Mouse (Mus musculus): ENCODE results near the gene Lamtor1. TPM values are rescaled to one million over a fixed set of nuclear protein-coding genes. Genes with fewer than 3 reads are reported as not detected.
"Not testable (repeated sequence)": the region's sequence is repeated elsewhere in the genome, so short reads cannot be mapped to it uniquely, and the experiment has no call there.

The Lamtor1 gene
- total RNA-seq, 2 experiments from 2014 or later, result 95.1 to 109 TPM

DNA sequence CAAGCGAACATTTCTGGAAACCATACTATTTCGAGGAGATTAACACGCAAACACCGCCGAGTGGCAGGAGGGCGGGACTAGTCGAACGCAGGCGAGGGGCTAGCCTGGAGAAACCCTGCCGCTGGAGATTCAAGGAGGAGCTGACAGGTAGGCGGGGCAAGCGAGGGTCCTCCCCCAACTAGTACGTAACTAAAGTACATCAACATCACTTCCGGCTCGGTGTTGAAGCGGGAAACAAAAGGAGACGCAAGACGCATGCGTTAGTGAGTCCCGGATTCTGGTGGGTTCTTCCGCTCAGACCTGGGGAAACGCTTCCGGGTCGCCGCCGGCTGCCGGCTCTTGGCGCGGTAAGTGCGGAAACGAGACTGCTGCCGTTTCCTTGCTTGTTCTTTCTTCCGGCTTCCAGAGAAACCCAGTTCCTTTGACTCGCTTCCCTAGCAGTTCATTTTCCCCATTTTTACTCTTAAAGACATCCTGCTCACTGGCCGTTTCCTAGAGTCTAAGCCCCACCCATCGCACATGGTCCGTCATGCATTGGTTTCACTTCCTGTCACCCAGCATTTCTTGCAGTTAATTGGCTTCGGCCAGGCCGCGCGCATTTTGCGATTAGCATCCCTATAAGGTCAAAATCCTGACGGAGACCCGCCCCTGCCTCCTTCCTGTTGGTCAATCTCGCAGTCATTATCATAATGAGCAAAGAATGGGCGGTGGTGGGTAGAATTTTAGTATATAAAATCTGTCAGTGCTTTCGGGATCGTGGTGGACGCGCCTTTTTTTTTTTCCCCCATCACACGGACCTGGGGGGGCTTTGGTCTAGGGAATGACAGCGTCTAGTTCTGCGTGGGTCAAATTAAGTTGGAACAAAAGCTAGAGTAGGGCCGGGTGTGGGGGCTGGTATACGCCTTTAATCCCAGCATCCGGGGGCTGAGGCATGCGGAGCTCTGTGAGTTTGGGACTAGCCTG, 9.3 kb upstream of the Lamtor1 start:
- peak; percentile 88 for DNase-seq (ENCODE audit: low spot score in 2 of 2)

DNA sequence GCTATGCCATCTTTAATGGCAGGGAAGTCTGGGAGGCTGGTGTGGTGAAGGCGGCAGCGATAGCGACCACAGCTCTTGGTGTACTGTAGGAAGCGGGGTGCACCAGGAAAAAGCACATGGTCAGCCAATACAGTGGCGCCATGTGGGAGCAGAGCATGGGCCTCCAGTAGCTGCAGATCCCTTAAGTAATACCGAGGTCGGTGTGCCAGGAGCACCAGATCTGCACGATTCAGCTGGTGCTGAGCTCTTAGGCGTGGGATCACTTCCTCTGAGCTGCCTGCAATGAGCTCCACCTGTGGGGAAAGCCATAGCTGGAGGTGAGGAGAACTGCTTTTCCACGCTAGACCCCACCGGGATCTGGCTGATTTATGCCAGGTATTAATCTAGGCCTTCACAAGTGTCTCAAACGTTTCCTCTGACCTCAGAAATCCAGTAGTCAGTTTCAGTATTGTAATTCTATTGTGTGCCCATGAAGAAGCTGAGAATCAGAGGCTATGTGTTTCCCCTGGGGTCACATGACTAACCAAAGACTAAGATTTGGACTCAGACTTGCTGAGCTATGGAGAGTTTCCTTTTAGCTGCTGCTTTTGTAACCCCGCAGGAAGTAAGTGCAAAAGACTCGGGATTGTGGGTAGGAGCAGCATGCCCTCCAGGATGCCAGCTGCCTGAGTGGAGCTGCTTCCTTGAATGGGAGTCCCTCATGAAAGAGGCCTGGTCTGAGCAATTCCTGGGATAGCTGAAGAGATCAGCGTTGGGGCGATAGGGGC, 5.2 kb upstream of the Lamtor1 start:
- DNase-seq (ENCODE audit: low spot score in 2 of 2), result no peak

DNA sequence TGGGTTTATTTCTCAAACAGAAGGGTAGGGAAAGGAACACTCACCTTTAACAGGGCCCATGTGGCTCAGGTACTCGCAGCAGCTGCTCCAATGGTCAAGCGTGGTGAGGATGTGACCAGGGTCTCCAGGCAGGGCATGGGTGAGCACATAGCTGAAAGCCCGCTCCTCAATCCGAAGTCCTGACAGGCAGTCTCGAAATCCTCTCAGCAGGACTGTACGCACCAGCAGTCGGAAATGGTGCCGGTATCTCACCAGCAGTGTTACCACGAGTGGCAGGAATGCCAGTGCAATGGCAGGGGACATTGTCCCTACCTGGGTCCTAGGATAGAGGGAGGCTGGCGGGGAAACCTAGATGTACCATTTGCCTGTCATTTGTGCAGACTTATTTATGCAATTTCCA, 3.7 kb upstream of the Lamtor1 start:
- no peak for DNase-seq (ENCODE audit: low spot score in 2 of 2)

DNA sequence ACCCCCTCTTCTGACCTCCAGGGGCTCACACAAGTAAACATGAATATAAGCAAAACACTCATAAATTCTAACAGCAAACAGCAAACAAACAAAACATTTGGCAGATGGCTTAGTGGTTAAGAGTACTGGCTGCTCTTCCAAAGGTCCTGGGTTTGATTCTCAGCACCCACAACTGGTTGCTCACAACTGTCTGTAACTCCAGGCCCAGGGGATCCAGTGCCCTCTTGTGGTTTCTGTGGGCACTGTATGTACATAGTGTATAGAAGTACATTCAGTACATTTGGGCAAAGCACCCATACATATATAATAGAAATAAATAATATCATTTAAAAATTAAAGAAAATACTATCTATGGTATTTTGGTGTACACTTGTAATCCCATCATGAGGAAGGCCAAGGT, 2.9 kb upstream of the Lamtor1 start:
- DNase-seq (ENCODE audit: low spot score in 2 of 2), result no peak

DNA sequence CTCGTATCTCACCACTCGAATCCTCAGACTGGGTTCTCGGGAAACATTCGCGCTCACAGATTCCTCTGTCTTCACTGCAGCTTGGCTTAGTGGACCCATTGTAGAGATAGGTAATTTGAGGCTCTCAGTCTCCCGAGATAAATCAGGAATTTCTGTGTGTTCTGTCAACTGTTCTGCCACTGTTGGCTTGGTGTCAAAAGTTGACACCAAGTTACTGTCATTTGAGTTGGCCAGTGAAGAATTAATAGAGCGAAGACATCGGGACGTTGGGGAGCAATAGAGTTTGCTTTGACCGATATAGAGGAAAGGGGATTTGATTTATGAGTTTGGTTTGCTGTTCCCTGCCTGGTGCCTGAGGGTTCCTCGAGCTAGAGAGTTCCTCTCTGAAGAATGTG, 580 bp downstream of the Lamtor1 start, which contains the start of gene Tomt:
Gene Tomt, minus strand, starts transcription at position 73 of the 395 bp plus-strand sequence.
- DNase-seq (ENCODE audit: low spot score in 2 of 2), result no peak

DNA sequence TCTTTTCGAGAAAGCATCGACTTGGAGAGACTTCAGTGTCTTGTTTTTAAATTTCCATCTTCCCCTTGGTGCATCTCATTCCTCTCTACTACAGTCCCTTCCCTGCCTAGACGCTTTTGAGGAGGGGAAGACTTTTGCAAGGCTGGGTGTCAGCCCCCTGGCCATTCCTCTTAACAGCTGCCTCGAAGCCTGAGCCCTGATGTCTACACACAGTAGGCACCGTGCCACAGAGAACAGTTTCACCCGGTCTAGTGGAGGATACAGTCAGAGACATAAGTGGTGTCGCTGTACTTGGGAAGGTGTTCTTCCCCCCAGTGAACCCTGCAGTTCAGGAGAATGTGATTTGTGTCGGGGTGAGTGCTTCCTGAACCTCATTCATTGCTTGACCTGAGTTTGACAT, 992 bp downstream of the Lamtor1 start:
- no peak for DNase-seq (ENCODE audit: low spot score in 2 of 2)

DNA sequence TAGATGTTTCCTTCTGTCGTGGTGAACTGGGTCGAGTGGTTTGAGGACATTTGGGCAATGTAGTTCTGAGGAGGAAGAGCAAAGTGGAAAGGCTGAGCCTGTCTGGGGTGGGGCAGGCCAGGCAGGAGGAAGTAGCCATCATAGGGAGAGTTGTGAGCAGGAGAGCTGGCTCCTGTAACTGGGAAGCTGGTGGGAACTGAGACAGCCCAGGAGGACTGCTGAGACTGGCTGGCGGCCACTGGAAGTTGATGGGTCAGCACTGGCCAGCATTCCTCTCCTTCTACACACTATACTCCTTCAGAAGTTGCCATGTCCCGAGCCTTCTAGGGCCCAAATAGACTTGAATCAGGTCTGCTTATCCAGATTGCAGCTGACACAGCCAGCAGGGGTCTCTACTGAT, 2.7 kb downstream of the Lamtor1 start:
- DNase-seq (ENCODE audit: low spot score in 2 of 2), result no peak

DNA sequence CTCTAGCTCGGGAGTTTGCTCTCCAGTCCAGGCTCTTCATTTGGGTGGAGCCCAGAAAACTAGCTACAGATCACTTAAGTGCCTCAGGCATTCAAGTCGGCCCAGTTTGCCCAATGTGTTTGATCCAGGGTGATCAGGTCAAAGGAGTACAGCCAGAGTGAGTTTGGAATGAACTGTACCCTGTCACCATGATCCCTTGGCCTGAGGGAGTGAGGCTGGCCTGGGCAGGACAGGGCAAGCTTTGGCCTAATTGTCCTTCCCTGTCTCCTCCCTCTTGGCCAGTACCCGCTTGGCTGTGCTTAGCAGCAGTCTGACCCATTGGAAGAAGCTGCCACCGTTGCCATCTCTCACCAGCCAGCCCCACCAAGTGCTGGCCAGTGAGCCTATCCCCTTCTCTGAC, 4.4 kb downstream of the Lamtor1 start:
- DNase-seq (ENCODE audit: low spot score in 2 of 2), result no peak

DNA sequence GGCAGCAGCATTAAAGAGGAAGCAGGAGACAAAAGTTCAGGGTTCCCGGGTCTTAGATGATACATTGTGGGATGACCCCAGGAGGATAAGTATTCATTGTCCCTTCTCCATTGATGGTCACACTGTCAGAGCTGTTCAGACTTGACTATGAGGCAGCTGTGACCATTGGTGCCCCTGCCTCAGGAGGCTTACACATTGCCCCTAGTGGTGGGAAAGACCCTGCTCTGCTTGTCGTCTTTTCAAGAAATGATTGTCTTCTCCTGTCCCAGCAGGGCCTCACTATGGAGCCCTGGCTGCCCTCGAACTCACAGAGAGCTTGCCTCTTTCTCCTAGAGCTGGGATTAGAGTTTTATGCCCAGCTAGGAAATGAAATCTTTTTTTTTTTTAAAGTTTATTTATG, 6.3 kb downstream of the Lamtor1 start:
- no peak for DNase-seq (ENCODE audit: low spot score in 2 of 2)

DNA sequence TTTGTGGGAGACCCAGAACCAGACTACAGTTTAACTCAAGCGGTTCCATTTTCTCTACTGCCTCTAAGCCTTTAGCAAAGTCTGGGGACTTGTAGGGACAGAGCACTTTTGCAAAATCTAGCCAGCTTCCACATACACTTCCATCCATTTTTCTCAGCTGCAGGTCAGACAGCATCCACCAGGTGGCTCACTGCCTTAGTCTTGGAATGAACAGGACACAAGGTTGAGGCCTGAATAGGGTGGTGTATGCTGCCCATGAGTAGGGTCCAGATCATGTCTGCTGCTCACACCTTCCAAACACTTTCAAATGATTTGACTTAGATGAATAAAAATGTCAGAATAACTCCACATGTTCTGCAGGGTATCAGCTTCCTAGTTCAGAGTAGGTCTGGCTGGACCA, 12.4 kb downstream of the Lamtor1 start:
- peak; percentile 60 to 64 for DNase-seq (ENCODE audit: low spot score in 2 of 2)

DNA sequence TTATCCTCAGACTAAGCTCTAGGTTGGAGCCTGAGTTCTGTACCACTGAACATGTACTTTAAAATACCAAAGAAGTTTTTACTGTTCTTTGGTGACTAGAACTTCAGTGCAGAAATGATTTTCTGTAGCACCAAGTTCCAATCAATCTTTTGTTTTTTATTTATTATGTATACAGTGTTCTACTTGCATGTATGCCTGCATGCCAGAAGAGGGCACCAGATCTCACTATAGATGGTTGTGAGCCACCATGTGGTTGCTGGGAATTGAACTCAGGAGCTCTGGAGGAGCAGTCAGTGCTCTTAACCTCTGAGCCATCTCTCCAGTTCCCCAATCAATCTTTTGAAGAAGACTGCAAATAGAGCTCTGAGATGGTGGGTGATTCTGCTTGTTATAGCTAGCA, 20.2 kb downstream of the Lamtor1 start:
- DNase-seq (ENCODE audit: low spot score in 2 of 2), result not testable (repeated sequence)

DNA sequence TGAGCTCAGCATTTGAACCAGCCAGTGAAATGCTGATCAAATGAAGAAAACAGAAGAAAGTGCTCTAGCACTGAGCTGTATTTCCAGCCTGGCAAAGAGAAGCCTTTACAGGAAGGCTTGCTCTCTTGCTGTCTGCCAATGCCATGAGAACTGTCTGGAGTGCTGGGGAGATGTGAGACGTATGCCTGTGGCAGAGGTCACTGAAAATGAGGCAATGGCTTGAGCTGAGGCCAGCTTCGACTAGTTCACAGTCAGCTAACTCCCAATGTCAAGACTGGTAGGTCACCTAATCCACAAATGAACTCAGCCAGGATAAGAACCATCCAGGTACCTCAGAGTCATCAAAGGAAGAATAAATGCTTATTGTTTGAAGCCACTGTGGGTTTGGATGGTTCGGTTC, 22.4 kb downstream of the Lamtor1 start:
- DNase-seq (ENCODE audit: low spot score in 2 of 2), result no peak

DNA sequence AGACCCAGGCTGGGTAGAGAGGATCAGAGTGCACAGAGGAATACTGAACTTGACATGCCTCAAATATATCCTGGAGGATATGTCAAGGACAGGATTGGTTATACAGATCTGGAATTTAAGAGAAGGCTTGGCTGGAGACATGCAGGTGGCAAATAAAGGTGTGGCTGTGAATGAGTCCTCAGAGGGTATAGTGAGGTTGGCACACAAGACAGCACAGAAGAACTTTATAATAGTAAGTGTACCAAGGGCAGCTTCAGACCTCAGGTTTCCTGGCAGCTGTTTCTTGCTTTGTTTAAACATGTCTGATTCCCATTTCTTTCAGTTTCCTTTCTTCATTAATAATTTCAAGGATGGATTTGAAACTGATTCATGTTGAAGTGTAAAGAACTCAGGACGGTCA, 26.8 kb downstream of the Lamtor1 start:
- DNase-seq (ENCODE audit: low spot score in 2 of 2), result no peak

DNA sequence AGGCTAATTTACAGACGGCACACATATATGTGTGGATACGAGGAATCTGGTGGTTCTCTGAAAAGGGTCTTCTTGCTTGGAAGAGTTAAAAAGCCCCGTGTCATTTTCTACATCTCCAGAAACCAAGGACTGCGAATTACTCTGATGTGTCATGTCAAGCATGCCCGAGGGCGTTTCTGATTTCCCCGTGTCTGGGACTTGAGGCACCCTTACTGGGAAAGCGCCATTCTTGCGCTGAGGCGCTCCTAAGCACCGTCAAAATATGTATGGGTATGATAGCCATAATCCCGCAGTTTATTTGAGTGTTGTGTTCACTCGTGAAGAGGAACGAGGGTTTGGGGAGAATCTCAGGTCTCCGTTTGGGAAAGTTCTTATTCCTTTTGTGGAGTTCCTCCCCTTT, 27.6 kb downstream of the Lamtor1 start:
- DNase-seq (ENCODE audit: low spot score in 2 of 2), result no peak

DNA sequence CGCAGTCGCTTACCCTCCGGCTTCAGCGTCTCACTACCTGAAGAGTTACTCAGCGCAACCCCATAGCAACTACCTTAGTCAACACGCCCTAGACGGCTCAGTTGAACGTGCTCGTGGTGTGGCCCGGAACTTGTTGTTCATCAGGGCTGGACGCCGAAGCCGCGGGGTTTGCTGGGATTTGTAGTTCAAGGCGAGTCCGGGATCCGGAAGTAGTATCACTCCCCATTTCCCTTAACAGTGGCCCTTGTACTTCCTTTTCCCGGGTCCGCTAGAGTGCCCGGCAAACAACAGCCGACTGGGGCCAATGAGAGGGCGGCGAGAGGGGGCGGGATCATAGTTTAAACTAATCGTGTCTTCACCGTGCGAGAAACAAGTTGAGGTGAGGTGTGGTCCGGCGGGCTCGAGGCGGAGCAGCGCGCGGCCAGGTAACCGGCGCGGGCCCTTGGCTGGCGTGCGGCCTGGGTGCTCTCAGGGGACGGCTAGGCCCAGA, 28.1 kb downstream of the Lamtor1 start, which contains the start of the genes Lrrc51 and Numa1:
Gene Lrrc51, minus strand, starts transcription at position 145 of the 490 bp plus-strand sequence.
Gene Numa1, plus strand, starts transcription at position 361 of the 490 bp plus-strand sequence.
- DNase-seq (ENCODE audit: low spot score in 2 of 2), result peak; percentile 87 to 89

DNA sequence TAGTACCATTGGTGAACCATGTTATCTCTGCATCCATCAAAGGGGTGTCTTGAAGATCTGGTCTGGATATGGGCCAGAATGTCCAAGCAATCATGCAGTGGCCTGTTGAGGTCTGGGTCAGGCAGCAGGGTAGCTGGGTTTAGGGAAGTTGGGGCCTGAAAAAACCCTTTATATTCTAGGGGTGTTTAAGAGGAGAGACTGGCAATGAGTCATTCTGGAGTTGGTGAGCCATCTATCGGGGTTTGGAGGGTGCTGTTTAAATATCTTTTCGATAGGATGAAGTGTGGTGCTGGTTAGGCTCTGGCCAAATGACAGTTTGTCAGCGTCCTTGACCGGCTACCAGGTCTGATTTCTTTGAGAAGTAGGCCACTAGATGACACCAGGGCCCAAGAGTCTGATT, 30.3 kb downstream of the Lamtor1 start:
- no peak for DNase-seq (ENCODE audit: low spot score in 2 of 2)

DNA sequence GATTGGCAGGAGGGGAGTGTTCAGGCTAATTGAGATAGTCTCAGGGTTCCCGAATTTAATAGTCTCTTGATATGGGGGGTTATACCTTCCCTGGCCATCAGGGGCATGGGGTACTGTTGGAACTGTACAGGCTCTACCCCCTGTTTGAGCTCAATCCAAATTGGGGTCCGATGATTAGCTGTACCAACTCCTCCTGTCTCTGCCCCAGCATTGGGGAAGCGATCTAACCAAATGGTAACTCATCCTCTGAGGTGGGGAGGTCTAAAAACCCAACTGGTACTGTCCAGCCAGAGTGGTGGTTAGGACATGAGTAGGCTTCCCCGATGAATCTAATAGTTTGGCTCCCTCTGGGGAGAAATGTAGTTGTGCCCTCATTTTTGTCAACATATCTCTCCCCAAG, 31.3 kb downstream of the Lamtor1 start:
- no peak for DNase-seq (ENCODE audit: low spot score in 2 of 2)

DNA sequence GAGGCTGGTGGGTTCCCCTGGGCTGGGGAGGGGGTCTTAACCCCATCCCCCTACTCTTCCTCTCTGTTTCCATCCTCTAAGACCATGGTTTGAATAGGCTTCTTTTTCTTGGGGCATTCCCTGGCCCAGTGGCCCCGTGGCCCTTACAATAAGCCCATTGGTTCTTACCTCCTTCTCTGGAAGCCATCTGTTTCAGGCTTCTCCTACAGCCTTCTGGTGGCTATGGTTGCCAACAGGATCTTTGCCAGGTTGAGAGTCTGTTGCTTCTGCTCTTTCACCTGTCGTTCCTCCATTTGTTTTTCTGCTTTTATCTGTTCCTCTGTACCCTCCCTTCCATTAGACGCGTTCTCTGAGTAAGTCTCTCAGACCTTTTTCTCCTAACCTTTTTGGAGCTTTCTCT, 31.9 kb downstream of the Lamtor1 start:
- DNase-seq (ENCODE audit: low spot score in 2 of 2), result no peak

DNA sequence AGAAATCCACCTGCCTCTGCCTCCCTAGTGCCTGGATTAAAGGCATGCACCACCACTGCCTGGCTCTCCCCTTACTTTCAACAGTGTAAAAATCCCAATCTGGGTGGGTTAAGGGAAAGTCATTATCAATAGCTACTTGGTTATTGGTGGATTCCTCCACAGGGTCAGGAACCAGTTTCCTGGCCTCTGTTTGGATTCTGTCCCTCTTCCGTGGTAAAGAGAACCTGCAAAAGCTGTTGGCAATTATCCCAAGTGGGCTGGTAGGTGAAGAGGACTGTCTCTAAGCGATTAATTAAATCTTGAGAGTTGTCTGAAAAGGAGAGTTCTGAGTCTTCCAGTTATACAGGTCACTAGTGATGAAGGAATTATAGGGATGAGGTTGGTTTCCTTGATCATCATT, 32.6 kb downstream of the Lamtor1 start:
- no peak for DNase-seq (ENCODE audit: low spot score in 2 of 2)

DNA sequence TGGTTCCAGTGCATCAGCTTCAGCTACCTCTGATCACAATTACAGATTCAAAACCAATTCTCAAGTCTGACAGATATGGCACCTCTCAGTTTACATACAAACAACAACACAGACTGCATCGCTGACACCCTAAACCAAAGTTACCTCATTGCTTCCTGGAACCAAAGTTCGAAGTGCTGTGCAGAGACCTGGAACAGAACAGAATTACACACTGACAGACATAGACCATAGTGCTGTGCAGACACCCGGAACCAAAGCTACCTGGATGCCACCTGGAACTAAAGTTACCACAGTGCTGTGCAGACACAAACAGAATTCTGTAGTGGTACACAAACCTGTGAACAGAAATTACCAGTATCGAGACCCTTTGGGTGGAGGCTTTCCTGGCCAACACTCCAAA, 34.1 kb downstream of the Lamtor1 start:
- no peak for DNase-seq (ENCODE audit: low spot score in 2 of 2)

DNA sequence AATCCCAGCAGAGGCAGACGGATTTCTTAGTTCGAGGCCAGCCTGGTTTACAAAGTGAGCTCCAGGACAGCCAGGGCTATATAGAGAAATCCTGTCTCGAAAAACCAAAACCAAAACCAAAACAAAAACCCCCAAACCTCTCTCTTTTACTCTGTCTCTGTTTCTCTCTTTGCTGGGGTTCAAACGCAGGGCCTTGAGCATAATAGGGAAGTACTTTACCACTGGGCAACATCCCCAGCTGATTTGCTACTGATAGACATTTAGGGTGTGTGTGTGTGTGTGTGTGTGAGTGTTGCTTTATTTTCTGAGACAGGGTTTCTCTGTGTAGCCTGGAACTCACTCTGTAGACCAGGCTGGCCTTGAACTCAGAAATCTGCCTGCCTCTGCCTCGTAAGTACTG, 43.3 kb downstream of the Lamtor1 start:
- not testable (repeated sequence) for DNase-seq (ENCODE audit: low spot score in 2 of 2)

DNA sequence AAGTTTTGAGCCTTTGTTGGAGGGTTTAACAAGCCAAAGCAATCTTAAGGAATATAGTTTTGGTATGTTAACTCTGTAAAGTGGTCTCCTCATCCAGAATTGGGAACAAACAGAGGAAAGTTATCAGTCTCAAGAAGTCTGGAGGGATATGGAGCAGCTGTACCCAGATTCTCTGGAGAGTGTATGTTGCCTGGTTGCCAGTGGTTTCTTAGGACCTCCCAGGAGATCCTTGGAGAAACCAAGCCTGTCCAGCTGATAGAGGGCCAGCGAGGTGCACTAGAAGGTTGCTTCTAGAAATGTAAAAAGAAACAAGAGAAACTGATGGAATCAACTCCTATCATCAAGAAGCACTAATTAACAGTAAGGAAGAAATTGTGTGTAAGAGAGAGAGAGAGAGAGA, 45.9 kb downstream of the Lamtor1 start:
- no peak for DNase-seq (ENCODE audit: low spot score in 2 of 2)

Data from adrenal gland, adult 18-20 months (tissue).